Mouse (Mus musculus) neural tube, embryonic 14.5 days (tissue): ENCODE measurements around the gene Rpl36a. TPM values are rescaled to one million over a fixed set of nuclear protein-coding genes. Genes with fewer than 3 reads are reported as not detected.
A peak's percentile ranks its signal among the peaks of the same experiment; 100 is the strongest.

Source experiments
- ATAC-seq: fragments of 200-750 bp; cut with Nextera tagmentation; 2 replicates; pipeline ENCODE4 v1.8.0; 2017; ENCODE audit warnings: low read depth, mild to moderate bottlenecking, moderate TSS enrichment, moderate library complexity
- H3K27ac ChIP-seq: fragments of 300-500 bp; sonication (generic); 2 replicates; pipeline ENCODE4 v1.5.1; 2014; ENCODE audit warnings: low read depth, mild to moderate bottlenecking, control low read depth, low read length, moderate library complexity, mixed read lengths
- H3K27me3 ChIP-seq: fragments of 300-500 bp; sonication (generic); 2 replicates; pipeline ENCODE4 v1.6.1; 2014; ENCODE audit warnings: low read length; ENCODE audit not compliant: control insufficient read depth, insufficient read depth
- H3K36me3 ChIP-seq: fragments of 300-500 bp; sonication (generic); 2 replicates; pipeline ENCODE4 v1.6.1; 2014; ENCODE audit warnings: low read length, mixed read lengths; ENCODE audit not compliant: control insufficient read depth, insufficient read depth
- H3K4me1 ChIP-seq: fragments of 300-500 bp; sonication (generic); 2 replicates; pipeline ENCODE4 v1.6.1; 2014; ENCODE audit warnings: low read length; ENCODE audit not compliant: control insufficient read depth, insufficient read depth
- H3K4me2 ChIP-seq: fragments of 300-500 bp; sonication (generic); 2 replicates; pipeline ENCODE4 v1.6.1; 2014; ENCODE audit warnings: mild to moderate bottlenecking, low read depth, low read length, control low read depth
- H3K4me3 ChIP-seq: fragments of 300-500 bp; sonication (generic); 2 replicates; pipeline ENCODE4 v1.5.1; 2014; ENCODE audit warnings: low read depth, low read length, control low read depth, mixed read lengths
- H3K9ac ChIP-seq: fragments of 300-500 bp; sonication (generic); replicated peaks from 2 replicates; pipeline ENCODE4 v1.6.1; 2014; ENCODE audit warnings: low read depth, mild to moderate bottlenecking, control low read depth, low read length, mixed read lengths
- H3K9me3 ChIP-seq: fragments of 300-500 bp; sonication (generic); 2 replicates; pipeline ENCODE4 v1.6.1; 2016; ENCODE audit warnings: low read length; ENCODE audit not compliant: control insufficient read depth
- WGBS: fragments of 180-500 bp; shearing (Covaris S2); extraction: QIAGEN DNeasy Blood & Tissue Kit; methylation state at CpG from one replicate; pipeline ENCODE4 v1.1.7; 2014; 5-methylcytosine and 5-hydroxymethylcytosine counted together
- polyA plus RNA-seq: library from polyadenylated mRNA; unstranded; fragments of >200 nt; fragmentation: Nextera tagmentation; extraction: Ambion mirVana; gene quantifications from 2 replicates; pipeline ENCODE4 v1.2.1, GENCODE M21; 2014

Gene Rpl36a
- polyA plus RNA-seq, 1 experiment from 2014 or later, result 181 TPM

DNA sequence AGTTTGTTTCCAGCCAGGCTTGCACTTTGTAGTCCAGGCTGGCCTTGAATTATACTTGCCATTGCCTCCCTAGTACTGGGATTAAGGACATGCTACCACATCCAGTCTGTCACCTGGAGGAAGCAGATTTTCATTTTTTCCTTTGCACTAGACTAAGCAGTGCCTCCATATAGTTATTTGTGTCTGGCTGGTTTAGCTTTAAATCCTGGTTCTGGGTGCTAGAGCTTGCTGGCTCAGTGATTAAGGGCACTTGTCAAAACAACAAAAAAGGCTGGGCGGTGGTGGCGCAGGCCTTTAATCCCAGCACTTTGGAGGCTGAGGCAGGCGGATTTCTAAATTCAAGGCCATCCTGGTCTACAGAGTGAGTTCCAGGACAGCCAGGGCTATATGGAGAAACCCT, 3.5 kb downstream of the Rpl36a start:
- H3K9ac ChIP-seq, result no peak overlapping the region
- no peaks in the 10 kb centered on the region for H3K36me3 ChIP-seq
- H3K9me3 ChIP-seq, result no peaks in the 10 kb centered on the region
- 77% methylated on average over 3 of the region's 3 CpGs for WGBS
- no peaks in the 10 kb centered on the region for H3K27me3 ChIP-seq
- H3K4me3 ChIP-seq, result no peak overlapping the region
- no peak overlapping the region for H3K4me2 ChIP-seq
- ATAC-seq, result no peak
- H3K4me1 ChIP-seq, result no peaks in the 10 kb centered on the region
- H3K27ac ChIP-seq, result no peak overlapping the region

DNA sequence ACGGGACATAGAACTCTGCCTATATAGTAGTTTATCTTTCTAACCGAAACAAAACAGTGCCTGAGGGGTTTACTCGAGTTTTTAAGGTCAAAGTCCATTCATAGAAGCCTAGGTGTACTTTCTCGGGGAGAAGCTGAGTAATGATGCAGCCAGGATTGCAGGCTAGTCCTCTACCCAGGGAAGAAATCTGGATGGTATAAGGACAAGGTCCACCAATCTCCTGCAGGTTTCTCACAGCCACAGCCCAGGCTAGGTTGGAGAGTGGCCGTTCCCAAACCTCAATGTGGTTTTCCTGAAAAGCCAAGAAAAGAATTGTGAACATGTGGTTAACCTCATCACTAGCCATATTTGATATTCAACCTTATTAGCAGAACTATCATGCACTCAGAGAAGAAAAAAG, 4.4 kb downstream of the Rpl36a start:
- no peak overlapping the region for H3K4me3 ChIP-seq
- no peak for ATAC-seq
- no peaks in the 10 kb centered on the region for H3K9me3 ChIP-seq
- WGBS, result 74% methylated on average over 5 of the region's 5 CpGs
- H3K4me1 ChIP-seq, result no peaks in the 10 kb centered on the region
- no peaks in the 10 kb centered on the region for H3K27me3 ChIP-seq
- H3K36me3 ChIP-seq, result no peaks in the 10 kb centered on the region
- no peak overlapping the region for H3K27ac ChIP-seq
- no peak overlapping the region for H3K4me2 ChIP-seq
- no peak overlapping the region for H3K9ac ChIP-seq

DNA sequence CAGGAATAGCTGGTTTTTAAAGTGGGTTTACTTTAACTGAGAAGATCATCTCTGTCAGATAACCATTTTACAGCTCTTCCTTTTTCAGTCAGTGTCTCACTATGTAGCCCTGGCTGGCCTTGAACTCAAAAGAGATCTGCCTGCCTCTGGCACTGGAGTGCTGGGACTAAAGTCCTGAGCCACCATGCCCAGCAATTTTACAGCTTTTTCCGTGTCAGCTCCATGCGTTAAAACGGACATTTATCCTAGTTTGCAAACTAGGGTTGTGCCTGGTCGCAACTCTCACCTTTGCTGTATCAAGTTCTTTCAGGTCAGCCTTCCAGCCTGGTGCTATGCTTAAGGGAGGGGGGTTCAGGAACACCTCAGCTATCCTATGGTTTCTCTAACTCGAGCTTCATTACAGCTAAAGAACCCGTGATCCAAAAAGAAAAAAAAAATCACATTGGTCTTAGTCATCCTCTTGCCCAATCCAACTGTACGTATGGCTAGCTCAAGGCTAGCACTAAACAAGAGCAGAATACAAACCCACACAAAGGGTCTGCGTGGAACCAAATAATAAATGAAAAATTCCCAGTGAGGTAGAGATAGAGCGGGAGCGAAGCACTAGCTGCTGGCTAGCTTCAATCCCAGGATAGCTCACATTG, 14.6 kb downstream of the Rpl36a start:
- WGBS, result 19% methylated on average over 10 of the region's 10 CpGs
- H3K36me3 ChIP-seq, result no peaks in the 10 kb centered on the region
- H3K4me2 ChIP-seq, result peak overlapping the region; percentile 53
- no peaks in the 10 kb centered on the region for H3K9me3 ChIP-seq
- H3K27ac ChIP-seq, result peak overlapping the region; percentile 24
- peak overlapping the region; percentile 37 for H3K9ac ChIP-seq
- H3K4me3 ChIP-seq, result peak overlapping the region; percentile 51
- no peaks in the 10 kb centered on the region for H3K27me3 ChIP-seq
- 0 out of 2 replicates have a peak, but pooled peaks have one; percentile 2 for ATAC-seq
- H3K4me1 ChIP-seq, result peaks cover 9% of the 10 kb centered on the region; the same call in 1 of the 2 replicates

DNA sequence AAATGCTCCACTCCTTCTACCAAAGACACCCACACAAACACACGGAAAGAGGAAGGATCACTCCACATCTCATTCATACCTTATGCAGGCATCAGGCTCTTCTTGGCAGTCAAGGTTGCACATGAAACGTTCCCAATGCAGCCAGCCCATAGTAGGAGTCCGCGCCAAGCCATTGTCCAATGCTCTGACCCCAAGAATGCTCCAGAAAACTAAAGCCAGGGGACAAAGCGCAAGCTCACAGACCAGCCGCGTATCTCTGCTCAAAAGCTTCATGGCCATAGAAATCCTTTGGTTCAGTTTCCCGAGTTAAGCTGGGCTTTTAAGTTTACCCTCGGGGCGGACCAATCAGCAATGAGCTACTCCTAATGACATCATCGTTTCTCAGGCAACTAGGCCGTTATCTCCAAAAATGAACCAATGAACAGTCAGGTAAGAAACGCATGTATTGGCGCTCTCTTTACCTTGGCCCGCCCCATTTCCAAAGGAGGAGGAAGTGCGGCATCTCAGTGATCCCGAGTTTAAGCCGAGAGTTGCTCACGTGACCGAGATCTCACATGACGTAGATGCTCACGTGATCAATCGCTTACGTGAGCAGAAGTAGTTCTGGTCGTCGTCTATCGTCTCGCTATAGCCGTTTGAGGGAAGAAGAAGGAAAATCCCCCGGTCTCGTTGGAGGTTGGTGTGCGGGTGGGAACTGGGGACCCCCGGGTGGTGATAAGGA, 15.4 kb downstream of the Rpl36a start, which contains the start of the genes Gla and Hnrnph2:
TSS of gene Gla (minus strand) at position 467 of the 721 bp plus-strand sequence.
TSS of gene Hnrnph2 (plus strand) at position 521 of the 721 bp plus-strand sequence.
- Histone ChIP-seq H3K9me3 (no peaks in the 10 kb centered on the region), H3K9ac (peak within 1 kb of the TSS; percentile 56), H3K4me2 (peak within 1 kb of the TSS; percentile 54), H3K27me3 (no peaks in the 10 kb centered on the region), H3K4me1 (peaks cover 9% of the 10 kb centered on the region; the same call in 1 of the 2 replicates), H3K36me3 (no peaks in the 10 kb centered on the region), H3K27ac (peak within 1 kb of the TSS; percentile 91), H3K4me3 (peak within 1 kb of the TSS; percentile 51)
- WGBS, result 17% methylated on average over 33 of the region's 33 CpGs
- peak; percentile 98 for ATAC-seq

DNA sequence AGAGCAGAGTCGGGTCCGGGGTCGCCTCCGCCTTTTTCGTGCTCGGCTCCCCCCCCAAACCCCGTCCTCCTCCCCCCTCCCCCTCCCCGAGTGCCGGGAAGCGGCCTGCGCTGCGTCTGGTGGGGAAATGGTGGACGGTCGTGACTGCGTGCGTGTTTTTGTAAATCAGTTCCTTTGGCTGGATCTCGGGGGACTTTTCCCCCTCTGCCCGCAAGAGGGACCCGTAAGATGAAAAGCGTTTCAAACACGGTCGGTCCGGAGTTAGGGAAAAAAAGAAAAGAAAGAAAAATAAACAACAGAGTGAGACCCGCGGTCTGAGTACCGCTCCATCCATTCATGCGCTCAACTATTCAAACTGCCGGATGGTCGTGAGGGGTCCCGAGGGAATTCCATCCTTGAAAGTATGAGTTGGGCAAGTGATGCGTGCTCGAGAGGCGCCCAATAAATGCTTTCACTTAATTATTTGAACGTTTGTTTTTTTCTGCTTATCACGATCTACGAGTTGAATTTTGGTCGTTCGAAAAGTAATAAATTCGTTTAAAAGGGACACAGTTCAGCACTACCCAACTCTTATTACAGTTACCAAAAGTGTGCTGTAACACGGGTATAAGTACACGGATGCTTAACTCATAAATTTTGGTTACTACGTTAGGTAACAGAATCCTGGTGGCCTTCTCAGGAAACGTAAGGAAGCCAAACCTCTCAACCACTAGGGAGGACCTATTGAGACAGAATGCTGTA, 16.1 kb downstream of the Rpl36a start:
- H3K9ac ChIP-seq, result peak overlapping the region; percentile 56
- 10% methylated on average over 40 of the region's 43 CpGs for WGBS

DNA sequence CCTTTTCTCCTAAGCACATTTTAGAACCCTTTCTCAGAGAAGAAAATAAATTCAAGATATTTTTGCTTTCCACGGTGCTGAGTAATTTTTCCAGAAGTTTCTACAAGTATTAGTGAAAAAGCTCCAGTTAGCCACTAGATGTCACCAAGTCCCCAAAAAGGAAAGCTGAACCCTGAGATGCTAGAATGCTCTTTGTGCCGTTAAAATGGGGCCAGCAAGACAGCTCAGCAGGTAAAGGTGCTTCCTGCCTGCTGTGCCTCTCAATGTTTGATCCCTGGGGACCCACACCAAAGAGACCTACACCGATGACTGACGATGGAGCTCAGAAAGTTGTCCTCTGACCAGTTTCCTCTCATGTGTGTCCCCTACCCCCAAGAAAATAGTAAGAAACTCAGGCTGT, 24.0 kb downstream of the Rpl36a start:
- H3K36me3 ChIP-seq, result no peaks in the 10 kb centered on the region
- no peak overlapping the region for H3K27ac ChIP-seq
- H3K9me3 ChIP-seq, result no peaks in the 10 kb centered on the region
- no peaks in the 10 kb centered on the region for H3K27me3 ChIP-seq
- WGBS, result 36% methylated on average over 4 of the region's 4 CpGs
- peak; percentile 52; the same call in 1 of the 2 replicates for ATAC-seq
- H3K4me2 ChIP-seq, result no peak overlapping the region
- H3K4me1 ChIP-seq, result no peaks in the 10 kb centered on the region
- no peak overlapping the region for H3K4me3 ChIP-seq
- no peak overlapping the region for H3K9ac ChIP-seq

More for the DNA sequence above, 16.1 kb downstream of the Rpl36a start:
- Histone ChIP-seq H3K27ac (peak overlapping the region; percentile 91), H3K27me3 (no peaks in the 10 kb centered on the region), H3K36me3 (no peaks in the 10 kb centered on the region), H3K4me1 (peaks cover 9% of the 10 kb centered on the region; the same call in 1 of the 2 replicates), H3K4me2 (peak overlapping the region; percentile 54), H3K9me3 (no peaks in the 10 kb centered on the region), H3K4me3 (peak overlapping the region; percentile 51)
- peak; percentile 84 for ATAC-seq

DNA sequence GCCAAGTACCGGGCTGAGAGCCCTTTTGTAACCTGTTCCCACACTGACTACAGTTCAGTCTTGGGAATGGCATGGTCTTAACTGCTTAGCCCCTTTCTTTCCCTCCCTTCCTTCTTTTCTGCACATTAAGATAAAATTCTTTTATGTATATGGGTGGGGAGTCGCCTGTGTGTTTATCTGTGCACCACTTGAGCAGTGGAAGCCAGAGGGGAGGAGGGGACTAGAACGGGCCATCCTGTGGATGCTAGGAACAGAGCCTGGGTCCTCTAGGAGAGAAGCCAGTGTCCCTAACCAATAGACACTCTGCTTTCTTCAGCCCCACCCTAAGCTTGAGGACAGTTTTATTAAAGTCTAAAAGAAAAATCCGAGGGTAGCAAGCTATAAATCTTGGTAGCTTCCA, 25.5 kb downstream of the Rpl36a start:
- H3K36me3 ChIP-seq, result no peaks in the 10 kb centered on the region
- H3K9ac ChIP-seq, result no peak overlapping the region
- no peak overlapping the region for H3K4me3 ChIP-seq

DNA sequence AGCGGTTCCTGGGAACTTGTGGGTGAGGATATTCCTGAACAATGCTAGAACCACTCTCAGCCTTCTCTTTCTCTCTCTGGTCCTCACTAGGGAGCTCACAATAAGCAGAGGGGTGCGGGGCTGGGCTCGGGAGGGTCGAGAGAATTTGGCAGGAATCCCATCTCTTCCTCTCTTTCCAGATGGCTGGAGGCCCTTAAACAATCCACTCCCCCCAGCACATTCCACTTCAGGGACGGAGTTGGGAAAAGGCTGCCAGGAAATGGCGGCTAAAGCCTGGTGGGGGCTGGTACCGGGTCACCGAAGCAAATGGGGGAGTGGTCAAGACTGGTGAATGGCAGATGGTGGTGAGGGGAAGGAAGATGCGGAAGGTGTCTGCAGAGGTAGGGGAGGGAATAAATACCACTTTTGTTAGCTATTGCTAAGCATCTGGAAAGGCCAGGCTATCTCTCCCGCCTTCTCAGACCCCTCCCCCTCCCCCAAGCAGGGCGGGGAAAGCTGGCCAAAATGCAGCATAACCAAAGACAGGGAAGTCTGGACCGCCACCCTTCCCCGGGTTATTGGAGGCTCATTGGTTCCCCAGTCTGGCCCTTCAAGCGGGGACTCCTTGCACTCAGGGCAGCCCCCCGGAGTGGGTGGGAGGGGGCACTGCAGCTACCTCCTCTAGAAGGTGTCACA, 27.0 kb downstream of the Rpl36a start:
- no peaks in the 10 kb centered on the region for H3K36me3 ChIP-seq
- H3K9me3 ChIP-seq, result no peaks in the 10 kb centered on the region
- H3K4me2 ChIP-seq, result peak overlapping the region; percentile 30
- no peak overlapping the region for H3K9ac ChIP-seq
- H3K27ac ChIP-seq, result peak overlapping the region; percentile 73
- no peaks in the 10 kb centered on the region for H3K27me3 ChIP-seq
- H3K4me1 ChIP-seq, result no peaks in the 10 kb centered on the region
- peak overlapping the region; percentile 11; the same call in 1 of the 2 replicates for H3K4me3 ChIP-seq
- 16% methylated on average over 13 of the region's 15 CpGs for WGBS
- peak; percentile 86 for ATAC-seq

More for the DNA sequence above, 25.5 kb downstream of the Rpl36a start:
- no peak overlapping the region for H3K4me2 ChIP-seq
- ATAC-seq, result no peak
- 72% methylated on average over 4 of the region's 4 CpGs for WGBS
- no peak overlapping the region for H3K27ac ChIP-seq
- H3K27me3 ChIP-seq, result no peaks in the 10 kb centered on the region
- no peaks in the 10 kb centered on the region for H3K9me3 ChIP-seq
- no peaks in the 10 kb centered on the region for H3K4me1 ChIP-seq
